Mouse (Mus musculus): Measurements from ENCODE around the gene Fance. TPM values are rescaled to one million over a fixed set of nuclear protein-coding genes. Genes with fewer than 3 reads are reported as not detected.
"Not testable (repeated sequence)": the region's sequence is repeated elsewhere in the genome, so short reads cannot be mapped to it uniquely, and the experiment has no call there.

Gene Fance
- polyA plus RNA-seq, 1 experiment: 31.3 TPM

DNA sequence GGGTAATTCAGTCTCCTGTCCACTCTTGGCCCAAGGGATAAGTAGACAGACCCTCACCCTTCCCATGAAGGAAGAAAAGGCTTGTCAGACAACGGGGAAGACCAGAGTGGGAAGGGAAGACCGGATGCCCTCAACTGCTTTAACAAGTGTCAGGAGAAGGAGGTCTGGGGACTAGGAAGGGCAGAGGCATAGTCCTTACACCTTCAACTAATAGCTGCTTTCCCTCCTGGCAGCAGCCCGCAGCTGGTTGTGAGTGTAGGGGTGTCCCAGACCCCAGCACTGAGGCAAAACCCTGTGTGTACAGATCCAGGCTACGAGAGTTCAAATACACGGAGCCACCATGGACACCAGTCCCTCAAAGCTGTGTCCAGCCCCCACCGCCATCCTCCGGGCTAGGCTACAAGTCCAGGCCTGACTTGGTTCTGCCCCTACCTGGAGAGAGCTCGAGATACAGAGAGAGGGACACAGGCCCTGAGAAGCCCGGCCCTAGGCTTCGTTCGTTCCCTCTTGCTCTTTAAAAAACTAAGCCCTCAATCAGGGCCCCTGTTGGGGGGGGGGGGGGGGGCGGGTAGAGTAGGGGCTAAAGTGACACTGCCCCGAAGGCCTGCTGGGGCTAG is 36.1 kb downstream of the Fance start:
- H3K27me3 ChIP-seq (ENCODE audit: control insufficient read depth, insufficient read depth, low read length): no peaks in the 10 kb centered on the region
- H3K36me3 ChIP-seq (ENCODE audit: control insufficient read depth, insufficient read depth, low read length): no peaks in the 10 kb centered on the region
- 69% methylated on average over 13 of the region's 13 CpGs for WGBS
- TF ChIP-seq CTCF (IDR thresholded peaks at IDR 0.05; ENCODE audit: borderline replicate concordance, control insufficient read depth, extremely low read depth, insufficient read depth, low read length, poor library complexity) (no peak), POLR2A (IDR thresholded peaks at IDR 0.05; ENCODE audit: control insufficient read depth, extremely low read depth, insufficient read depth, low read length, poor library complexity) (no peak)
- H3K4me1 ChIP-seq (replicated peaks; ENCODE audit: control insufficient read depth, insufficient read depth, low read length): peaks cover 11% of the 10 kb centered on the region
- H3K4me3 ChIP-seq (ENCODE audit: control insufficient read depth, insufficient read depth, low read length): no peak overlapping the region
- H3K27ac ChIP-seq (ENCODE audit: control insufficient read depth, insufficient read depth, low read length): no peak overlapping the region
- DNase-seq: no peak

DNA sequence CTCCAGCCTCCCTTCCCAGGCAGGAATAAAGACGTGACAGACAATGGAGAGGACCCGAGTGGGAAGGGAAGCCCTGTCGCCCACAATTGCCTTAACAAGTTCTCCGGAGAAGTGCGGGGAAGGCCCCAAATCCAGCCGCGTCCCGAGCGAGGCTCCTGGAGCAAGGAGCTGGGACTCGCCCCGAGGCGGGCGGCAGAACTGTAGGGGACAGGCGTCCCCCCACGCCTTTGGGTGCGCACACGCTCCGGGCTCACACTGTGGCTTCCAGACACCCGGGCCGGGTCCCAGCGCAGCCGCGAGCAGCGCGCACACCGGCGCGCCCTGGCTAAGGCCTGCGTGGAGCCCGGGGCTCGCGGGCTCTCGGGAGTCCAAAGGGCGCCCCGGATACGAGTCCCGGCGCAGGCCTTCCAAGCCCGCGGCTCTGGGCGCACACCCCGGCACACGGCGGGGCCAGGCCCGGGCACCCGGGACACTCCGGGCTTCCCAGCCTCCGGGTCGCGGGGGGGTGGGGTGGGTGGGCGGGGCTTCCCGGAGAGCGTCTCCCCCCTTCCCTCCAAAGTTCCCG is 36.7 kb downstream of the Fance start:
- Histone ChIP-seq H3K27me3 (ENCODE audit: control insufficient read depth, insufficient read depth, low read length) (no peaks in the 10 kb centered on the region), H3K36me3 (ENCODE audit: control insufficient read depth, insufficient read depth, low read length) (no peaks in the 10 kb centered on the region), H3K4me3 (ENCODE audit: control insufficient read depth, insufficient read depth, low read length) (peak overlapping the region; percentile 51), H3K4me1 (replicated peaks; ENCODE audit: control insufficient read depth, insufficient read depth, low read length) (peaks cover 11% of the 10 kb centered on the region), H3K27ac (ENCODE audit: control insufficient read depth, insufficient read depth, low read length) (no peak overlapping the region)
- WGBS: 3% methylated on average over 52 of the region's 54 CpGs
- TF ChIP-seq CTCF (IDR thresholded peaks at IDR 0.05; ENCODE audit: borderline replicate concordance, control insufficient read depth, extremely low read depth, insufficient read depth, low read length, poor library complexity) (no peak), POLR2A (IDR thresholded peaks at IDR 0.05; ENCODE audit: control insufficient read depth, extremely low read depth, insufficient read depth, low read length, poor library complexity) (no peak)
- peak; percentile 30 for DNase-seq

- WGBS: under 1% methylated on average over 61 of the region's 73 CpGs
- DNase-seq: peak; percentile 73
- TF ChIP-seq CTCF (IDR thresholded peaks at IDR 0.05; ENCODE audit: borderline replicate concordance, control insufficient read depth, extremely low read depth, insufficient read depth, low read length, poor library complexity) (no peak), POLR2A (IDR thresholded peaks at IDR 0.05; ENCODE audit: control insufficient read depth, extremely low read depth, insufficient read depth, low read length, poor library complexity) (no peak)
- Histone ChIP-seq H3K27ac (ENCODE audit: control insufficient read depth, insufficient read depth, low read length) (no peak within 1 kb of the TSS), H3K4me1 (replicated peaks; ENCODE audit: control insufficient read depth, insufficient read depth, low read length) (peaks cover 11% of the 10 kb centered on the region), H3K4me3 (ENCODE audit: control insufficient read depth, insufficient read depth, low read length) (peak within 1 kb of the TSS; percentile 57), H3K27me3 (ENCODE audit: control insufficient read depth, insufficient read depth, low read length) (no peaks in the 10 kb centered on the region), H3K36me3 (ENCODE audit: control insufficient read depth, insufficient read depth, low read length) (no peaks in the 10 kb centered on the region)
Observed at GRCm38 (mm10) chr17:28350466-28351352, 37.4 kb downstream of the Fance start, which contains the start of gene Tead3. TSS of gene Tead3 (minus strand) at chr17:28350817.

DNA sequence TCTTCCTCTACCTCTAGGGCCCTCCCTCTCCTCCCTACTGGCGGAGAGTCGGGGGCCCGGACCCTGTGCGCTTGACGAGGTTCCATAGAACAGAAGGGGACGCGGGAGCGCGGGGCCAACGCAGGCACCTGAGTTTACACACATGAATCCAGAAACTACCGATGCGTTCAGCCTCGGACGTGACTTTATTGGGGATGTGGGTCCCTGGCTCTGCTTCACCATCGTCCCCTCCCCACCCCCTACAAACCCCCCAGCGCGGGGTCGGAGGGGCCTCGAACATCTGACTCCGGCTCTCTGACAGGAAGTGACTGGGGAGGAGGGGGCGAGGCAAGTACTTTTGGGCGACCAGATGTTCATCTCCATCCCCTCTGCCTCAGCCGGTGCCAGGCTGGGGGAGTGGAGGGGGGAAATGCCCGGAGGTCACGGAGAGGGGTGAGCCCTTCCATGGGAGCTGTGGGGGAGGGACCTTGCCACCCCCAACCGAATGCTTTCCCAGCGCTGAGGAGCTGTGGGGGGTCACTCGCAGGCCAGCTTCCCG is 38.1 kb downstream of the Fance start:
- peak overlapping the region; percentile 57 for H3K4me3 ChIP-seq (ENCODE audit: control insufficient read depth, insufficient read depth, low read length)
- no peak for TF ChIP-seq CTCF (IDR thresholded peaks at IDR 0.05; ENCODE audit: borderline replicate concordance, control insufficient read depth, extremely low read depth, insufficient read depth, low read length, poor library complexity)
- H3K36me3 ChIP-seq (ENCODE audit: control insufficient read depth, insufficient read depth, low read length): no peaks in the 10 kb centered on the region
- WGBS: 2% methylated on average over 29 of the region's 29 CpGs
- DNase-seq: peak; percentile 34
- H3K27ac ChIP-seq (ENCODE audit: control insufficient read depth, insufficient read depth, low read length): no peak overlapping the region
- H3K27me3 ChIP-seq (ENCODE audit: control insufficient read depth, insufficient read depth, low read length): no peaks in the 10 kb centered on the region
- peaks cover 11% of the 10 kb centered on the region for H3K4me1 ChIP-seq (replicated peaks; ENCODE audit: control insufficient read depth, insufficient read depth, low read length)

DNA sequence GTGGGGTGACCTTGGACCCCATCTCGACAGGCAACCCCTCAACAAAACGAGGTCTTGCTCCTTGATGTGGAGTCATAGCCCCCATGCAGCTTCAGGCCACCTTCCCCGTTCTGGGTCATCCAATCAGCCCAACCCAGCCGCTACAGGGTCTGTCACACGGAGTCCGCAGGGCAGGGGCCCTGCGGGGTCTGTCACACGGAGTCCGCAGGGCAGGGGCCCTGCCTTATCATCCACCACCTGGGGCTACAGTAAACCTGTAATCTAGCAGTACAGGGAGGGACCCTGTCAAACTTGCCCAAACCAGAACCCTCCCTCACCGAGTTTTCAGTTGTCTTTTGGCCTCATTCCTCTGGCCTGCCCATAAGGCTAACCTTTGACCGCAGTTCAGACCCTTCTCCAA is 38.7 kb downstream of the Fance start:
- no peaks in the 10 kb centered on the region for H3K36me3 ChIP-seq (ENCODE audit: control insufficient read depth, insufficient read depth, low read length)
- no peaks in the 10 kb centered on the region for H3K27me3 ChIP-seq (ENCODE audit: control insufficient read depth, insufficient read depth, low read length)
- TF ChIP-seq CTCF (IDR thresholded peaks at IDR 0.05; ENCODE audit: borderline replicate concordance, control insufficient read depth, extremely low read depth, insufficient read depth, low read length, poor library complexity): no peak
- no peak for TF ChIP-seq POLR2A (IDR thresholded peaks at IDR 0.05; ENCODE audit: control insufficient read depth, extremely low read depth, insufficient read depth, low read length, poor library complexity)
- DNase-seq: no peak
- WGBS: 76% methylated on average over 11 of the region's 11 CpGs
- no peak overlapping the region for H3K4me3 ChIP-seq (ENCODE audit: control insufficient read depth, insufficient read depth, low read length)
- H3K4me1 ChIP-seq (replicated peaks; ENCODE audit: control insufficient read depth, insufficient read depth, low read length): peaks cover 11% of the 10 kb centered on the region
- H3K27ac ChIP-seq (ENCODE audit: control insufficient read depth, insufficient read depth, low read length): no peak overlapping the region

DNA sequence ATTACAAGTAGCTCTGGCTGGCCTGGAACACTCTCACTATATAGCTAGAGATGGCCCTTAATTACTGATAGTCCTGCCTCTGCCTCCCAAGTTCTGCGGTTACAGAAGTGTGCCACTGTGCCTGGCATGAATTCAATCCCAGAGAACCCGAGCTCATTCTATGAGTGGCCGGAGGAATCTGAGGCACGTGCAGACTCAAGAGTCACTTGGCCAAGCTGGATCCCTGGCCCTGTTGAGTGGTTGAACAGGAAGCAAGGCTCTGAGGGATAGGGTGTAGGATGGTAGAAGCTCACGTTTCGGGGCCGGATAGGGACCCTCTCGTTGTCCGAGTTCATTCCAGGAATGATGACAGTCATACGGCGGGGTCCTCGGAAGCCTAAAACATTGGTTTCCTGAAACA is 42.6 kb downstream of the Fance start:
- H3K36me3 ChIP-seq (ENCODE audit: control insufficient read depth, insufficient read depth, low read length): no peaks in the 10 kb centered on the region
- 95% methylated on average over 12 of the region's 12 CpGs for WGBS
- DNase-seq: no peak
- H3K4me3 ChIP-seq (ENCODE audit: control insufficient read depth, insufficient read depth, low read length): no peak overlapping the region
- TF ChIP-seq POLR2A (IDR thresholded peaks at IDR 0.05; ENCODE audit: control insufficient read depth, extremely low read depth, insufficient read depth, low read length, poor library complexity) (no peak), CTCF (IDR thresholded peaks at IDR 0.05; ENCODE audit: borderline replicate concordance, control insufficient read depth, extremely low read depth, insufficient read depth, low read length, poor library complexity) (no peak)
- no peak overlapping the region for H3K27ac ChIP-seq (ENCODE audit: control insufficient read depth, insufficient read depth, low read length)
- H3K4me1 ChIP-seq (replicated peaks; ENCODE audit: control insufficient read depth, insufficient read depth, low read length): peaks cover 7% of the 10 kb centered on the region
- H3K27me3 ChIP-seq (ENCODE audit: control insufficient read depth, insufficient read depth, low read length): no peaks in the 10 kb centered on the region; the same call in 1 of the 2 replicates

GRCm38 (mm10) chr17:28358576-28359261 is 45.4 kb downstream of the Fance start:
- not testable (repeated sequence) for H3K4me3 ChIP-seq (ENCODE audit: control insufficient read depth, insufficient read depth, low read length); H3K4me1 ChIP-seq (replicated peaks; ENCODE audit: control insufficient read depth, insufficient read depth, low read length); DNase-seq; H3K36me3 ChIP-seq (ENCODE audit: control insufficient read depth, insufficient read depth, low read length); H3K27ac ChIP-seq (ENCODE audit: control insufficient read depth, insufficient read depth, low read length)
- WGBS: 57% methylated on average over 24 of the region's 24 CpGs
- peaks cover 16% of the 10 kb centered on the region for H3K27me3 ChIP-seq (ENCODE audit: control insufficient read depth, insufficient read depth, low read length)

Measured in thymus, adult 2 months (tissue).